In genomic region chr2:91101124-91101740, GRCm38 (mm10) we compare ENCODE assay signal across 8 mouse cellular contexts. TPM values are rescaled to one million over a fixed set of nuclear protein-coding genes. Genes with fewer than 3 reads are reported as not detected.
DNase-seq lines count a peak whose midpoint lies in the region; ATAC-seq lines count a peak whose summit lies in the region.

No protein-coding gene starts in this region.

- H3K36me3 ChIP-seq in forebrain, embryonic 15.5 days: no peaks in the 10 kb centered on the region
- no peaks in the 10 kb centered on the region for H3K36me3 ChIP-seq in neural tube, embryonic 15.5 days

- intact Hi-C loops in heart, postnatal 25 days (cut with DNase I): loop anchor here (1.0 to 5.0 kb wide), 3 partner anchors 31 to 235 kb away; partner anchors contain the start of gene Slc39a13

- 5% methylated on average over 7 of the region's 7 CpGs for WGBS in forebrain, embryonic 15.5 days
- 16% methylated on average over 7 of the region's 7 CpGs for WGBS in neural tube, embryonic 15.5 days

- no peak overlapping the region for H3K27ac ChIP-seq in forebrain, embryonic 15.5 days (replicated peaks)
- H3K27ac ChIP-seq in neural tube, embryonic 15.5 days (replicated peaks): no peak overlapping the region

- H3K9ac ChIP-seq in forebrain, embryonic 15.5 days (replicated peaks): no peak overlapping the region
- H3K9ac ChIP-seq in neural tube, embryonic 15.5 days (replicated peaks): 0 out of 2 replicates have a peak overlapping the region, but pooled peaks have one; percentile 8

- H3K4me3 ChIP-seq in forebrain, embryonic 15.5 days: no peak overlapping the region
- no peak overlapping the region for H3K4me3 ChIP-seq in neural tube, embryonic 15.5 days (replicated peaks)

- no peaks in the 10 kb centered on the region for H3K27me3 ChIP-seq in forebrain, embryonic 15.5 days
- no peaks in the 10 kb centered on the region for H3K27me3 ChIP-seq in neural tube, embryonic 15.5 days (replicated peaks)

- H3K9me3 ChIP-seq in forebrain, embryonic 15.5 days: no peaks in the 10 kb centered on the region
- no peaks in the 10 kb centered on the region for H3K9me3 ChIP-seq in neural tube, embryonic 15.5 days (replicated peaks)

- no peak overlapping the region for H3K4me2 ChIP-seq in forebrain, embryonic 15.5 days (replicated peaks)
- no peak overlapping the region for H3K4me2 ChIP-seq in neural tube, embryonic 15.5 days

- H3K4me1 ChIP-seq in forebrain, embryonic 15.5 days: no peaks in the 10 kb centered on the region
- no peaks in the 10 kb centered on the region for H3K4me1 ChIP-seq in neural tube, embryonic 15.5 days

- DNase-seq in ES-CJ7 (ENCODE audit: low read depth, low spot score): peak; percentile 85
- DNase-seq in cerebellum, adult 11 months: peak; percentile 87
- peak; percentile 65 for DNase-seq in heart, postnatal 25 days (ENCODE audit: low spot score)
- peak; percentile 92 for DNase-seq in layer of hippocampus, adult 11-12 months (ENCODE audit: low spot score)
- DNase-seq in lung, adult 18-20 months: peak; percentile 89 to 92
- peak; percentile 97 for DNase-seq in testis, postnatal 10 days (ENCODE audit: low spot score)

- peak; percentile 85 for ATAC-seq in forebrain, embryonic 15.5 days (replicated peaks)
- peak; percentile 87; the same call in 1 of the 2 replicates for ATAC-seq in neural tube, embryonic 15.5 days (ENCODE audit: low FRiP score)

RNA-seq across cellular contexts. Expression of gene Mybpc3, which starts 16.7 kb away (rescaled TPM):
- 0.14 TPM in 1 of 2 replicates, not detected in the other for polyA plus RNA-seq in forebrain, embryonic 15.5 days (2015; fragmentation: Nextera tagmentation; extraction: Ambion mirVana)
- 1,000 to 10,000 TPM; 1,615 to 1,699 TPM for total RNA-seq in heart, postnatal 25 days (2021)
- polyA plus RNA-seq in neural tube, embryonic 15.5 days (2015; fragmentation: Nextera tagmentation; extraction: Ambion mirVana): 0.33 TPM in 1 of 2 replicates, not detected in the other

RNA-seq across cellular contexts. Expression of gene Spi1, which starts 19.0 kb away (rescaled TPM):
- 2.4 and 3.0 TPM in 2 replicates for polyA plus RNA-seq in forebrain, embryonic 15.5 days (2015; fragmentation: Nextera tagmentation; extraction: Ambion mirVana)
- 1 to 10 TPM; 3.7 to 4.3 TPM for total RNA-seq in heart, postnatal 25 days (2021)
- polyA plus RNA-seq in neural tube, embryonic 15.5 days (2015; fragmentation: Nextera tagmentation; extraction: Ambion mirVana): 3.6 and 6.7 TPM in 2 replicates

RNA-seq across cellular contexts. Expression of gene Slc39a13, which starts 31.0 kb away (rescaled TPM):
- polyA plus RNA-seq in forebrain, embryonic 15.5 days (2015; fragmentation: Nextera tagmentation; extraction: Ambion mirVana): 23.7 and 27.8 TPM in 2 replicates
- total RNA-seq in heart, postnatal 25 days (2021): 10 to 100 TPM; 22.9 to 28.2 TPM
- polyA plus RNA-seq in neural tube, embryonic 15.5 days (2015; fragmentation: Nextera tagmentation; extraction: Ambion mirVana): 35.5 and 43.2 TPM in 2 replicates

RNA-seq across cellular contexts. Expression of gene Psmc3, which starts 47.4 kb away (rescaled TPM):
- polyA plus RNA-seq in forebrain, embryonic 15.5 days (2015; fragmentation: Nextera tagmentation; extraction: Ambion mirVana): 230 and 231 TPM in 2 replicates
- 100 to 1,000 TPM; 209 to 241 TPM for total RNA-seq in heart, postnatal 25 days (2021)
- polyA plus RNA-seq in neural tube, embryonic 15.5 days (2015; fragmentation: Nextera tagmentation; extraction: Ambion mirVana): 234 and 240 TPM in 2 replicates
